Mouse (Mus musculus) olfactory bulb, adult 2 months (tissue): ENCODE data around the gene Mmp9.

ENCODE experiments used
- CTCF ChIP-seq: fragments of 200-500 bp; IDR thresholded peaks from 2 replicates; pipeline ENCODE4 v1.5.1; 2012; ENCODE audit warnings: low read depth, mild to moderate bottlenecking, low read length, moderate library complexity; ENCODE audit not compliant: insufficient read depth
- POLR2A ChIP-seq: fragments of 200-500 bp; IDR thresholded peaks from 2 replicates; pipeline ENCODE4 v1.6.1; 2012; ENCODE audit warnings: mild to moderate bottlenecking, low read depth, low read length, moderate library complexity; ENCODE audit not compliant: insufficient read depth

GRCm38 (mm10) chr2:164964242-164964894 lies 23.8 kb downstream of the Mmp9 start:
- no peak for TF ChIP-seq POLR2A
- no peak for TF ChIP-seq CTCF
